Mouse (Mus musculus) adrenal gland, postnatal 4 days (tissue): ENCODE measurements around the gene Smco2. TPM values are rescaled to one million over a fixed set of nuclear protein-coding genes. Genes with fewer than 3 reads are reported as not detected.

Experiments used
- DNase-seq, 2 experiments: peaks; one replicate each; pipeline ENCODE4 v3.0.0; 2021 to 2022; ENCODE audit warnings: low spot score in 2 of 2, mixed read lengths in 2 of 2
- total RNA-seq, 2 experiments: library from RNA; stranded (reverse); gene quantifications; 2 replicates each; pipeline ENCODE4 v1.2.3; 2021

Smco2 gene
- total RNA-seq, 2 experiments from 2014 or later: not detected

- no peak for DNase-seq
Measured at GRCm38 (mm10) chr6:146898709-146899108, 48.8 kb downstream of the Smco2 start.

DNA sequence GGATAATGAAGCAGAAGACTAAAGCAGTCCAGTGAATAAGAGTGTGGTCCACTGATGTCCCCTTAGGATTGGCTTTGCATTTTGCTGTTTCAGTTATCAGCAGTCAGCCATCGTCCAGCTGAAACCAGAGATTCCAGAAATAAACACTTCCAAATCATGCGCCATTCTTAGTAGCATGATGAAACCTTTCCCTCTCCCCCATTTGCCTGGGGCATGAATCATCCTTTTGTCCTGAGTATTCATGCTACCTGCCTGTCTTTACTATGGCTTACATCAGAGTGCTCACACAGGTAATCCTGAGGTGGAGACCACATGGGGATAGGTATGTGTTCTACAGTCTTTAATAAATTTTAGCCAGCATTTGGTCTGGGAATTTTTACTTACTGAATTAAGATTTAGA, 49.7 kb downstream of the Smco2 start:
- DNase-seq: no peak

DNA sequence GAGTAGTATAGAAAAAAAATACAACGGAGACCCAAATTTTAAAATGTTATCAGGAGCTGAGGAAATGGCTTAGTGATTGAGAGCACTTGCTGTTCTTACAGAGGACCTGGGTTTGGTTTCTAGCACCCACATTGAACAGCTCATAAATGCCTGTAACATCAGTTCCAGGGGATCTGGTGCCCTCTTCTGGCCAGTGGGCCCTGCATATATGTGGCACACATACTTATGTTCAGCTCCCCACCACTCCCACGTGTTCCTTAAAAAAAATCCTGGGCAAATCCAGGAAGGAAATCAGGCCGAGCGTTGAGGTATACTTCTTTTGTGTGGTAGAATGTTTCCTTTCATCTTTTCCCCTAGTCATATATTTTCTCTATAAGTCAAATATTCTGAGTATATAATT, 52.0 kb downstream of the Smco2 start:
- DNase-seq: no peak

DNA sequence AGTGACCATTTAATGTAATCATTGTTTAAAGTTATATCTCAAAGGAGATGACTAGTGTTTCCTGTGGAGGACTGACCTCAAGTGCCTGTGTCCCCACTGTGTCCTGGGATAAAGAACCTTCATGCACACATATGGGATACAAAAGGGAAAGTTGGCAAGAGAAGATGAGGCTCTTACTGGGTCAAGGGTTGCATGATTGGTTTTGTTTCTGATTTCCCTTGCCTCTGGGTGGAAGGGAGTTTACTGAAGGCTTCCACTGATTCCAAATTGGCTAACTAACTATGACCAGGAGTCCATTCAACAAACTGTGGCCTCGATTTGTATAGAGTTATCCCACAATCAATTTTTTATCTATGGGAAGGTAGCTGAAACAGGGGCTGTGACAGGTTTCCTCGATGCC, 53.7 kb downstream of the Smco2 start:
- no peak for DNase-seq

GRCm38 (mm10) chr6:146904707-146905106, 54.8 kb downstream of the Smco2 start:
- no peak for DNase-seq

- DNase-seq: no peak
Measured at GRCm38 (mm10) chr6:146906000-146906786, 56.3 kb downstream of the Smco2 start.

DNA sequence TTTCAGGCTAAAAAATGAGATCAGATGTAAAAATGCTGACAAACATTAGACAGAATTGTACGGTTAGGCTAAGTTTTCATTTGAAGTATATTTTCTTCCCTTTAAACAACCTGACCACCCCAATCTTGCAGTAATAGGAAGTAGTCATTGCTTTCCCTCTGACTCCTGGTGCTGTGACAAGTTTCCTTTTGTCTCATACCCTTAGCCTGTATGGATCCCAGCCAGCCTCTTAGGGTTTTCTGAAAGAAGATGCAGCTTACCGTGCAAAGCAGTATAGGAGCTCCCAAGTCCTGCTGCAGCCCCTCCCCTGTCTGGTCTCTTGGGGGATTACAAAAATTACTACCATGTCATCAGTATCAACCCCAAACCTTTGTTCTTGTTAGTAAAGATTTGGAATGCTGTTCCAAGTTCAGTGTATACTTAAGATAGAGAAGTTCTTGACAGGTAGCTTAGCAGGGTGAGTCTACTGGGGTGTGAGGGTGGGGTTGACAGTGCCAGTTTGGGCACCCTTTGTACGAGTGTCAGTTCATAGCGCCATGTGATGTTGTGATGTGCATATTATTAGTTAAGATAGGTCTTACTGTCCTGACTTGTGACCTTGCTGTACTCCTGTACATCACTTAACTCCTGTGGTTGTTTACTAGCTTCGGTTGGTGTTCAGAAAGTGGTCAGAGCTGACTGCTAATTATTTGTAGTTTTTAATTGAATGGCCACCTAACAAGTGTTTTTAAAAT, 57.3 kb downstream of the Smco2 start:
- no peak for DNase-seq

DNA sequence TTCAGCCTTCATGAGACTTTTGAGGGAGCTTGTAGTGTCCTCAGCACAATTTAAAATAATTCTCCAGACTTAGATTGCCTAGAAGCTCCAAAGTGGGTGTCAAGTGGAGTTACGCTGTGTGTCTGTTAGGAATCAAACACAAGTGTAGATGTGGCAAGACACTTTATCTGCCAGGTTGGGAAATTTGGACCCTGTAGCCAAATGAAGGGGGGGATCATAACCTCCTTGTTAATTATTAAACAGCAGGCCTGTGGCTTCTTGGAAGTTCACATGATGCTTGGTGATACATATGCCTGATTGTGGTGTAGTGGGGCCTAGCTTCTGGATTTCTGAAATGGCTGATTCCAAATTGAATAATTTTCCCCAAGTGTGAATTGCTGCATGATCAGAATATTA, 57.9 kb downstream of the Smco2 start:
- DNase-seq: no peak

GRCm38 (mm10) chr6:146908801-146909200, 58.9 kb downstream of the Smco2 start:
- DNase-seq: no peak

- DNase-seq: no peak
Measured at GRCm38 (mm10) chr6:146909725-146910489, 60.0 kb downstream of the Smco2 start.

GRCm38 (mm10) chr6:146910801-146911200, 60.9 kb downstream of the Smco2 start:
- DNase-seq: no peak

GRCm38 (mm10) chr6:146912835-146913488, 63.1 kb downstream of the Smco2 start:
- no peak for DNase-seq

DNA sequence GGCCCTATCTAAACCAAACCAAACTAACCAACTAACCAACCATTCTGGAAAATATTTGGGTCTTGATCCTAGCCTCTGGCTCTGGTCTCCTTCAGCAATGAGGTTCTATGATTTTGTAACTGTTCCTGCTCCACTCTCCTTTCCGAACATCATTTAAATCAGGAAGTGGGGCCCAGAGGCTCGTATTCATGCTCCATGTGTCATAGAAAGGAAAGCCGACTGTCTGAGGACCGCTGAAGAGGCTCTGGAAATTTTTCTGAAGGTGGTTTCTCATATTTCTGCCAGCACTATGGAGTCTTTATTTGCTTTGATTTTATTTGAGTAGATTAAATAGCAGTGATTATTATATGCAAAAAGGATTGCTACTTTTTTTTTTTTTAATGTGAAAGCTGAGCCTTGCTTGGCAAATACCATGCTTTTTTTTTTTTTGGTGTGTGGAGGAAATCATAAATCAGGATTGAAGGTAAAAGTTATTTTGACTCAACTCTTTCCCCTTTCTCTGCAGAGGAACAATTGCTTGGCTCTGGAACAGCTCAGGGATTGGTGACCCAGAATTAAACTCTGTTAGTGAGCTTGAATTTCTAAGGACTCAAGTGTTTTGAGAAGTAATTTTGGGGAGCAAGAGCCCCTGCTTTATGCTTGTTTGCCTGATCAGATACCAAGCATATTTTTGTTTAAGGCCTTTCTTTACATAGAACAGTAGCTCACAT, 63.7 kb downstream of the Smco2 start:
- no peak for DNase-seq

GRCm38 (mm10) chr6:146915808-146916207, 65.9 kb downstream of the Smco2 start:
- DNase-seq: no peak

GRCm38 (mm10) chr6:146917396-146917795, 67.5 kb downstream of the Smco2 start:
- DNase-seq: no peak

DNA sequence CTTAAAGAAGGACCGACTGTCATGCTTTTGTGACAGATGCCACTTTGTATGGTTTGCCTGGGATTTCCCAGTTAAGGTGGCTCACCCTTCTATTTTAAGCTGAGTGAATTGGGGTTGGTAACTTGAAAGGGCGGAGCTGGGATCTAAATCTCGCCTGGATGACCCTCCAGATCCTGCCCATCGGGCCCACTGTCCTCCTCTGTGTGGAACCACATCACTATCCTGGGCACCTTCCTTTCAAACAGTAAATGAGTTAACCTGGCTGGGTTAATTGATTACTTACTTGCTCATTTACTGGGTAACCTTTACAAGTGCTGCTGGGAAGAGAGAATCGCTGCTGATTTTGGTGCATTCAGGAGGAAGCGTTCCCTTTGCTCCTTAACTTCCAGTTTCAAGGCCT, 68.4 kb downstream of the Smco2 start:
- no peak for DNase-seq

Other genes with a start within 250 kb of the Smco2 start
- gene Med21, start 207.6 kb upstream of the Smco2 start, total RNA-seq: 10 to 100 TPM; 60.3 to 69.7 TPM
- 10 to 100 TPM; 59.8 to 66.3 TPM for gene Tm7sf3, start 207.3 kb upstream of the Smco2 start, total RNA-seq
- gene Stk38l, start 125.1 kb upstream of the Smco2 start, total RNA-seq: 10 to 100 TPM; 13.7 to 17.4 TPM
- gene Arntl2, start 54.0 kb upstream of the Smco2 start, total RNA-seq: 1 to 10 TPM; 3.6 to 3.7 TPM
- 100 to 1,000 TPM; 146 to 152 TPM for gene Ppfibp1, start 38.4 kb downstream of the Smco2 start, total RNA-seq
- not detected for gene 1700034J05Rik, start 104.3 kb downstream of the Smco2 start, total RNA-seq
- 1 to 10 TPM; 2.1 to 2.6 TPM for gene Rep15, start 182.5 kb downstream of the Smco2 start, total RNA-seq
- 100 to 1,000 TPM; 105 to 109 TPM for gene Mrps35, start 192.7 kb downstream of the Smco2 start, total RNA-seq
- 1 to 10 TPM in 1 of 2 experiments, under 1 TPM in 1; 0.93 to 1.1 TPM for gene Mansc4, start 236.9 kb downstream of the Smco2 start, total RNA-seq
- 10 to 100 TPM; 26.6 to 27.2 TPM for gene Klhl42, start 241.3 kb downstream of the Smco2 start, total RNA-seq